Mouse (Mus musculus) heart, adult 8-10 months (tissue): Measurements from ENCODE around the gene Map1b. TPM values are rescaled to one million over a fixed set of nuclear protein-coding genes. Genes with fewer than 3 reads are reported as not detected.

Experiments
- total RNA-seq, 4 experiments: library from RNA; stranded (reverse); gene quantifications; 2 replicates each; pipeline ENCODE4 v1.2.4; 2022

The Map1b gene
- total RNA-seq, 4 experiments from 2014 or later: 7.3 to 14.4 (median 10.7) TPM

Other genes starting within 250 kb of the Map1b start
- 10 to 100 TPM; 52.6 to 58.1 (median 54.0) TPM for gene Ptcd2, start 171.8 kb downstream of the Map1b start, total RNA-seq
- gene Mrps27, start 171.8 kb downstream of the Map1b start, total RNA-seq: 10 to 100 TPM; 47.2 to 48.0 (median 47.3) TPM